Mouse (Mus musculus) cerebellum, adult 2 months (tissue): ENCODE data around the gene Shank2. TPM values are rescaled to one million over a fixed set of nuclear protein-coding genes. Genes with fewer than 3 reads are reported as not detected.

Source experiments
- DNase-seq, 2 experiments: peaks; one replicate each; pipeline ENCODE4 v3.0.0; 2021
- H3K27ac ChIP-seq: fragments of 200-500 bp; 2 replicates; pipeline ENCODE4 v1.5.1; 2012; ENCODE audit warnings: low read length, control low read depth, inconsistent platforms; ENCODE audit not compliant: insufficient read depth
- H3K27me3 ChIP-seq: fragments of 200-500 bp; 2 replicates; pipeline ENCODE4 v1.6.1; 2012; ENCODE audit warnings: inconsistent platforms, mild to moderate bottlenecking, low read length, moderate library complexity; ENCODE audit not compliant: control insufficient read depth, insufficient read depth
- H3K4me1 ChIP-seq: fragments of 200-500 bp; 2 replicates; pipeline ENCODE4 v1.6.1; 2011; ENCODE audit warnings: low read length; ENCODE audit not compliant: control insufficient read depth, insufficient read depth
- H3K4me3 ChIP-seq: fragments of 200-500 bp; replicated peaks from 2 replicates; pipeline ENCODE3; 2011; ENCODE audit warnings: mild to moderate bottlenecking, low read depth, low read length, control low read depth; ENCODE audit not compliant: insufficient read depth
- CTCF ChIP-seq: fragments of 200-500 bp; IDR thresholded peaks from 2 replicates; pipeline ENCODE4 v1.5.1; 2011; ENCODE audit warnings: low read depth, mild to moderate bottlenecking, control low read depth, low read length, moderate library complexity, borderline replicate concordance; ENCODE audit not compliant: insufficient read depth
- POLR2A ChIP-seq: fragments of 200-500 bp; IDR thresholded peaks from 2 replicates; pipeline ENCODE4 v1.6.1; 2011; ENCODE audit warnings: low read length, control low read depth, borderline replicate concordance; ENCODE audit not compliant: insufficient read depth
- WGBS: fragments of 180-500 bp; shearing (Covaris S2); methylation state at CpG from one replicate; pipeline ENCODE4 v1.1.7; 2018; 5-methylcytosine and 5-hydroxymethylcytosine counted together
- polyA plus RNA-seq: library from polyadenylated mRNA; depleted of rRNA; stranded (reverse); fragments of >200 nt; gene quantifications from 2 replicates; pipeline ENCODE4 v1.2.3, GENCODE M21; 2012

Gene Shank2
- polyA plus RNA-seq, 1 experiment = 46.3 TPM

GRCm38 (mm10) chr7:144175481-144176233 is 173.9 kb downstream of the Shank2 start:
- Histone ChIP-seq H3K4me1 (peaks cover 10% of the 10 kb centered on the region), H3K27me3 (no peaks in the 10 kb centered on the region), H3K4me3 (peak overlapping the region; percentile 30), H3K27ac (peak overlapping the region; percentile 15; the same call in 1 of the 2 replicates)
- no peak for TF ChIP-seq CTCF
- TF ChIP-seq POLR2A = no peak
- peak; percentile 53 to 61 for DNase-seq
- 3% methylated on average over 40 of the region's 40 CpGs for WGBS

DNA sequence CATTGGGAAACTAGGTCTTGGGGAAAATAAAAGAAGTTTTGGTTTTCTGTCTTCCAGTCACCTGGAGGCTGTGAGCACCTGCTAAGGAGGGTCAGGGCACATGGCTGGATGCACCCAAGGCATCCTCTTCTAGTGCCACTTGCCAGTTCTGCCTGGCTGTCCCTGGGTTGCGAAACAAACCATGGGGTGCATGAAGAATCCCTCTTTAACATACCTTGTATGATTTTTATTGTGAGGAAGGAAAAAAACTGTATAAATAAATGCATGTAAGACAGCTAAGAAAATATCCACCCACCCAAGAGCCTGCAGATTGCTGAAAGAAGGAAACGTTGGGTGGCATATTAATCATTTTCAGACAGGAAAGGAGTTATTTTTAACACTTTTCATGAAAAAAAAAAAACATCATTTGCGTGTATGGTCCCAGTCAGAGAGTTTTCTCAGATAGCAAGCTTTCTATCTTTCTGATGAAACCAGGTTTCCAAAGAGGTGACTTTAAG is 174.6 kb downstream of the Shank2 start:
- 81% methylated on average over 3 of the region's 3 CpGs for WGBS
- H3K27me3 ChIP-seq = no peaks in the 10 kb centered on the region
- no peak for TF ChIP-seq POLR2A
- no peak overlapping the region for H3K4me3 ChIP-seq
- H3K27ac ChIP-seq = peak overlapping the region; percentile 15; the same call in 1 of the 2 replicates
- peaks cover 9% of the 10 kb centered on the region for H3K4me1 ChIP-seq
- peak in 1 of 2 experiments; percentile 26 for DNase-seq

- H3K27me3 ChIP-seq = no peaks in the 10 kb centered on the region
- H3K4me1 ChIP-seq = peaks cover 9% of the 10 kb centered on the region
- DNase-seq = no peak
- H3K4me3 ChIP-seq = no peak overlapping the region
- no peak for TF ChIP-seq CTCF
- TF ChIP-seq POLR2A = no peak
- no peak overlapping the region for H3K27ac ChIP-seq
- 94% methylated on average over 6 of the region's 6 CpGs for WGBS
Measured at GRCm38 (mm10) chr7:144179436-144179835, 177.7 kb downstream of the Shank2 start.

DNA sequence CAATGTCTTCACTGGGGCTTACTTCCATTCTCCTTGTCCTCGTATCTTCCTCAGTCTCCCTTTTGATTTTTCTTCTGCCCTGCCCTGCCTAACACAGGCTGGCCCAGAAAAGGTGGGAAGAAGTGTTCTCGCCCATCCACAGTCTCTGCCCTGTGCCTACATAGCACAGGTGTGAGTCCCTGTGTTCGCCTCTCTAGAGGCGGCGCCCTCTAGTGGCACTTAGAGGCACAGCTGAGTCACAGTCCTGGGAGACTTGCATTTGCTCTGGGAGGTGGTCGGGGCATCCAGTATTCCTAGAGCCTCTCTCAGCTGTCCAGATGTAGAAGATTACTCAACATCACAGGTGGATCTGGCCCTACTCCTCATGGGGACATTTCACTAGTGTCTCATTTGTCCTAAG is 179.2 kb downstream of the Shank2 start:
- DNase-seq = peak; percentile 47 to 62
- H3K27me3 ChIP-seq = no peaks in the 10 kb centered on the region
- H3K27ac ChIP-seq = no peak overlapping the region
- TF ChIP-seq POLR2A (no peak), CTCF (peak; percentile 75)
- H3K4me3 ChIP-seq = no peak overlapping the region
- 31% methylated on average over 6 of the region's 6 CpGs for WGBS
- peaks cover 4% of the 10 kb centered on the region; the same call in 1 of the 2 replicates for H3K4me1 ChIP-seq

DNA sequence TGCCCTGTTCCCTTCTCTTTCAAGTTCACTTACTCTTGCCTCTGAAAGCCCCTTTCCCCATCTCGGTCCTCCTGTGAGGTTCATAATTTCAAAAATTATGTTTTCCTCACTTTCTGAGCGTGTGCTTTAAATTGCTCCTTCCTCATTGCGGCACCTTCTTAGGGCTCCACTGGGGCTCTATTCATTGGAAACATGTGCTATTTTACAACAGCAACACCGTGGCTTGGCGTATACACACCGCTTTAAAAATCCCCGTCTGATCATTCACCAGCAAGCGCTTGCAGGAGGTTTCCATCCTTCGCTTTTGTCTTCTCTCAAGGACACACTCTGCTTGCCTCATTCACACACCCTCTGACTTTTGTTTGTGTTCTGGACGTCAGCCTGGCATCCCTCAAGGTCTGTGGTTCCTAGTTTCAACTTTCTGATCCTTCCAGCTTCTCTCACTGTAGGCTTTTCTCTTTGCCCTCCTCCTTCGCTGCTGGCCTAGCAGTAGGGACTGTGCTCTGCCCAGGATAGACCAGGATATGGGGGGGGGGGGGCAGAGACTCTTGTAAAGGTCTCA is 186.2 kb downstream of the Shank2 start:
- WGBS = 74% methylated on average over 11 of the region's 11 CpGs
- DNase-seq = no peak
- no peak for TF ChIP-seq CTCF
- no peak for TF ChIP-seq POLR2A
- H3K27ac ChIP-seq = no peak overlapping the region
- no peak overlapping the region for H3K4me3 ChIP-seq
- H3K27me3 ChIP-seq = no peaks in the 10 kb centered on the region
- H3K4me1 ChIP-seq = no peaks in the 10 kb centered on the region

GRCm38 (mm10) chr7:144189446-144189845 is 187.7 kb downstream of the Shank2 start:
- TF ChIP-seq POLR2A = no peak
- TF ChIP-seq CTCF = no peak
- no peak for DNase-seq
- H3K27ac ChIP-seq = no peak overlapping the region
- WGBS = 64% methylated on average over 4 of the region's 4 CpGs
- H3K27me3 ChIP-seq = no peaks in the 10 kb centered on the region
- H3K4me3 ChIP-seq = no peak overlapping the region
- H3K4me1 ChIP-seq = no peaks in the 10 kb centered on the region

- H3K27ac ChIP-seq = no peak overlapping the region
Measured at GRCm38 (mm10) chr7:144198491-144198890, 196.8 kb downstream of the Shank2 start.

GRCm38 (mm10) chr7:144202017-144202682 is 200.4 kb downstream of the Shank2 start:
- TF ChIP-seq CTCF (no peak), POLR2A (no peak)
- Histone ChIP-seq H3K4me1 (peaks cover 2% of the 10 kb centered on the region), H3K27ac (no peak overlapping the region), H3K27me3 (no peaks in the 10 kb centered on the region), H3K4me3 (no peak overlapping the region)
- WGBS = 89% methylated on average over 7 of the region's 7 CpGs
- no peak for DNase-seq

More at GRCm38 (mm10) chr7:144198491-144198890, 196.8 kb downstream of the Shank2 start:
- H3K4me3 ChIP-seq = no peak overlapping the region
- WGBS = 95% methylated on average over 2 of the region's 2 CpGs
- TF ChIP-seq CTCF = no peak
- H3K27me3 ChIP-seq = no peaks in the 10 kb centered on the region
- H3K4me1 ChIP-seq = no peaks in the 10 kb centered on the region
- DNase-seq = no peak
